Mouse (Mus musculus) testis, adult 10 weeks (tissue): ENCODE results near the gene Knstrn. TPM values are rescaled to one million over a fixed set of nuclear protein-coding genes. Genes with fewer than 3 reads are reported as not detected.

Experiments used
- polyA plus RNA-seq: library from polyadenylated mRNA; stranded (reverse); fragments of 350-450 nt; fragmentation: Illumina TruSeq; extraction: RNeasy Lipid Tissue Mini Kit (QIAGEN cat#74804); gene quantifications from one replicate; pipeline ENCODE4 v1.2.3, GENCODE M21; 2014; ENCODE audit warnings: low read depth, low replicate concordance

The Knstrn gene
- polyA plus RNA-seq, result 186 TPM

GRCm38 (mm10) chr2:118813981-118814836 lies at the start of gene Knstrn:
Knstrn (plus strand) TSS chr2:118814003.

GRCm38 (mm10) chr2:118772158-118772874 lies 41.5 kb upstream of the Knstrn start, which contains the start of gene Phgr1:
Phgr1 (plus strand) TSS chr2:118772769.

GRCm38 (mm10) chr2:118779504-118780480 lies 34.0 kb upstream of the Knstrn start, which contains the start of gene Disp2:
Disp2 (plus strand) TSS chr2:118779719.

GRCm38 (mm10) chr2:118861454-118862339 lies 47.9 kb downstream of the Knstrn start, which contains the start of gene Ivd:
Ivd (plus strand) TSS chr2:118861954.

GRCm38 (mm10) chr2:118899981-118900825 lies 86.4 kb downstream of the Knstrn start, which contains the start of gene Bahd1:
Bahd1 (plus strand) TSS chr2:118900377.

Other genes with a start within 250 kb of the Knstrn start
- gene Bub1b, start 215.8 kb upstream of the Knstrn start, polyA plus RNA-seq, result 41.9 TPM
- gene Pak6, start 150.7 kb upstream of the Knstrn start, polyA plus RNA-seq, result 0.71 TPM
- gene Ankrd63, start 110.0 kb upstream of the Knstrn start, polyA plus RNA-seq, result 0.57 TPM
- gene Plcb2, start 85.6 kb upstream of the Knstrn start, polyA plus RNA-seq, result 3.0 TPM
- gene Inafm2, start 68.2 kb upstream of the Knstrn start, polyA plus RNA-seq, result 27.8 TPM
- gene Ccdc9b, start 51.3 kb upstream of the Knstrn start, polyA plus RNA-seq, result 0.39 TPM
- not detected for gene Phgr1, start 41.2 kb upstream of the Knstrn start, polyA plus RNA-seq
- gene Disp2, start 34.3 kb upstream of the Knstrn start, polyA plus RNA-seq, result 0.13 TPM
- 17.3 TPM for gene Ivd, start 48.0 kb downstream of the Knstrn start, polyA plus RNA-seq
- 3.1 TPM for gene Bahd1, start 86.4 kb downstream of the Knstrn start, polyA plus RNA-seq
- 0.49 TPM for gene Chst14, start 112.5 kb downstream of the Knstrn start, polyA plus RNA-seq
- gene Ccdc32, start 215.4 kb downstream of the Knstrn start, polyA plus RNA-seq, result 3.9 TPM
- gene Rpusd2, start 220.8 kb downstream of the Knstrn start, polyA plus RNA-seq, result 1.6 TPM
- gene Knl1, start 233.1 kb downstream of the Knstrn start, polyA plus RNA-seq, result 43.1 TPM